Mouse (Mus musculus) megakaryocyte-erythroid progenitor cell, adult 5-6 weeks (primary cell): ENCODE data around the gene Amh. TPM values are rescaled to one million over a fixed set of nuclear protein-coding genes. Genes with fewer than 3 reads are reported as not detected.

Source experiments
- ATAC-seq: replicated peaks from 2 replicates; pipeline ENCODE4 v1.8.0; 2016; ENCODE audit warnings: mild to moderate bottlenecking, inconsistent platforms; ENCODE audit not compliant: severe bottlenecking, poor library complexity, low FRiP score, low TSS enrichment
- total RNA-seq, 2 experiments: library from RNA; stranded (forward) in 1 of 2; stranded (reverse) in 1 of 2; fragments of 200-1000, 215-1000 nt in 1 of 2; fragments of >200 nt in 1 of 2; fragmentation: Nextera tagmentation in 1 of 2; gene quantifications; 2 replicates each; pipeline ENCODE4 v1.2.3; 2014 to 2017

The Amh gene
- total RNA-seq, 2 experiments from 2014 or later = 0.59 TPM; not detected in 1

DNA sequence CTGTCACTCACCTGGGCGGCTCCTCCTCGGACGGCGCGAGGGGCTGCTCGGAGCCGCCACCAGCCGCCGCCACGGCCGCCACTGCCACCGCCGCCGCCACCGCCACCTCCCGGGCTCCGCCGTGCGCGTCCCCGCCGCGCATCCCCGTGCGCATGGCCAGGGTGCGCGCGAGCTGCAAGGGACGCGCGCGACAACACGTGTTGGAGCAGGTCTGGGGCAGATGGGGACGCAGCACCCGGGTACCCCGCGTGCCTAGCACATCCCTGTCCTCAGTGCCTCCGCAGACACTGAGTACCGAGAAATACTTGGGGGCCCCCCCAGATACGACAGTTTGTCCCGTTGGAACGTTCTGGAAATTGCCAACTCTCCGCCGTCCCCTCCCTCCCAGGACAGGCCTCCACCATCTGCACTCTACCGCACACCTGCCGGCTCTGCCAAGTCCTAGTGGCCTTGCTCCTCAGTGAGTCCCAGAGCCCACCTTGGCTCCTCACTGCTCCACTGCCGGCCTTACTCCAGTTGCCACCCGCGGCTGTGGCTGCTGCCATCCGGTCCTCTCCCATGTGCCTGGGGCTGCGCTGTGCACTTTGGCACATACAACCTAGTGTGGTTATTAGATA, 39.0 kb downstream of the Amh start, which contains the start of gene Lingo3:
Gene Lingo3 (minus strand): TSS at position 109 of the 617 bp plus-strand sequence.
- 0 out of 2 replicates have a peak, but pooled peaks have one; percentile 7 for ATAC-seq

DNA sequence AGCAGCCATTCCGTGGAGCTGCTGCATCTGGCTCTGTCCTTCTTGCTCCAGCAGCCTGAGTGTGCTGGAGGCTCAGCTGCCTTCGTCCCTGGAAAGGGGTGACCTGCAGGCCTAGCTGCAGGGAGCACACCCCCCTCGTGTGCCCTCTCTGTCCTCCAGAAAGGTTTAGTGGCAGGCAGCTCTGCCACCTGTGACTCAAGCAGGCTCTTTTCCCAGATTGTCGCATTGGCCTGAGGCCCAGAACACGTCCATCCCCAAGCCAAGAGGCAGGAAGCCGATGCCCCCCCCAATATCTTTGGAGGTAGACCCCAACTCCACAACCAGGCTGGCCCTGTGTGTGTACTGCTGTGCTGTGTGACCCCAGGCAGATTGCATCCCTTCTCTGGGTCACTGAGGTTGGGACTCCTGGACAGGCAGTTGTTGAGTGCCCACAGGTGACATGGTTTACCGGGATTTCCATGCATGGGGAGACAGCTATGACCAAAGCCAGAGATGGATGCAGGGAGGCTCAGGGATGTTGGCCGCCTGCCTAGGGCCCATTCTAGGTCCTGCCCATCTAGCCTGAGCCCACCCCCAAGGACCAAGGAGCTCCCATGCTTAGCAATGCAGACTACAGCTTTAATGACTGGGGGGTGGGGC, 40.1 kb downstream of the Amh start:
- ATAC-seq = no peak

DNA sequence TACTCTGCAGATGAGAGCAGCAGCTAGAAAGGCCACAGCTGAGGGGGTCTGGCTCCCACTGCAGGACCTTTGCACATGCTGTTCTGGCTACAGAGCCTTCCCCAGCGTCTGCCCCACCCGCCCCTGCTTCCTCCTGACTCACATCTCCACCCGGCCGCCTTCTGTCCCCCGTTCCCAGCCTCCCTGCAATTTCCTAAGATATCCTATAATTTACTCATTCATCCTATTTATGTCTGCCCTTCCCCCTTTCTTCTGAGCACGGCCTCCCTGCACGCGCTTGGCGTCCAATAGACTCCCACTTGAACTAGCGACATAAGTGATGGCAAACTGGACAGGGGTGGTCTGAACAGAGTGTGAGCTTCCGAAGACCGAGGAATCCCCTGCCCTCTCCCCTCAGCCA, 40.7 kb downstream of the Amh start:
- ATAC-seq = no peak

- peak; percentile 87 for ATAC-seq
These were observed 43.5 kb downstream of the Amh start for GRCm38 (mm10) chr10:80848571-80848970.

DNA sequence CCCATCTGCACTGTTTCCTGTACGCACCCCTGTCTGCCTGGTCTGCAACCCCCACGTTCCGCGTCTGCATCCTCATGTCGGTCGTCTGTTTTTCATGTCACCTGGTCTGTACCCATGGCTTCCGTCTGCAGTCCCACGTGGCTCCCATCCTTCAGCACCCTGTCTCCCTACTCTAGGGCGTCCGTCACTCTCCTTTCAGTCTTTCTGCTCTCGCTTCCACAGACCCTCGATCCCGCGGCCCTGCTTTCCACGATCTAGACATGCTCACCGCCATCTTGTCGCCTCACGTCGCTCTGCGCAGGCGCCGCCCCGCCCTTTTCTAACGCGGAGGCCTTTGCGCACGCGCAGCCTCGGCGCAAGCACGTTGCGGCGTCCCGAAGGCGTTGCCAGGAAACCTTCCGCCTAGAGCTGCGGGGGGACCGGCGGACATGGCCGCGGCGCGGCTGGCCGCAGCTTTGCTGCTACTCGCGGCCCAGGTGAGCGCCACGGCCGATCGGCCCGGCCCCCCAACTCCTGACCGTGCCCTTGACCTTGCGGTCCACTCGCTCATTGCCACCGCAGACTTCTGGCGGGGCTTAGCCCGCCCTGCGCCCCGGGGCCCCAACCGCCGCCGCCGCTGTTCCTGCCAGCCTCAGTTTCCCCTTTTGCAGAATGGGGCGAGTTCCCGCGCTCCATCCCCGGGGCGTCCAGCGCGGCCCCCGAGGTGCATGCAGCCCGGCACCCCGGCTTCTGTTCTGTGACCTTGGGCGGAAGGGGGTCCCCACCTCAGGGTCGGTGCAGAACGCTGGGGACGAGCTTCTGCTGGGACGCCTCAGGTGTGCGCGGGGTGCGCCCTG, 50.1 kb downstream of the Amh start, which contains the start of the genes Lsm7 and Sppl2b:
Gene Lsm7 (minus strand): TSS at position 297 of the 836 bp plus-strand sequence.
Gene Sppl2b (plus strand): TSS at position 363 of the 836 bp plus-strand sequence.
- ATAC-seq = peak; percentile 35; the same call in 1 of the 2 replicates

DNA sequence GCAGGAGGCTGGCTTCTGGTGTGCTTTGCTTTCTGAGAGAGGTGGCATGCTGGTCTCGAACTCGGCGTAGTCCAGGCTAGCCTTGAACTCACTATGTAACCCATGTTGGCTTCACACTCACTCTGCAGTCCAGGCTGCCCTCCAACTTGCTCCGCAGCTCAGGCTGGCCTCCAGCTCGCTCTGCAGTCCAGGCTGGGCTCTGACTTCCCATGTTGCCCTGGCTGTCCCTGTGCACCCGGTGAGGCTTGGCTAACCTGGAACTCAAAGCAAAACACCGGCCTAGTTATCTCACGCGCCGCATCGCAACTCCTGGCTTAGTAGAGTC, 50.7 kb downstream of the Amh start:
- no peak for ATAC-seq

DNA sequence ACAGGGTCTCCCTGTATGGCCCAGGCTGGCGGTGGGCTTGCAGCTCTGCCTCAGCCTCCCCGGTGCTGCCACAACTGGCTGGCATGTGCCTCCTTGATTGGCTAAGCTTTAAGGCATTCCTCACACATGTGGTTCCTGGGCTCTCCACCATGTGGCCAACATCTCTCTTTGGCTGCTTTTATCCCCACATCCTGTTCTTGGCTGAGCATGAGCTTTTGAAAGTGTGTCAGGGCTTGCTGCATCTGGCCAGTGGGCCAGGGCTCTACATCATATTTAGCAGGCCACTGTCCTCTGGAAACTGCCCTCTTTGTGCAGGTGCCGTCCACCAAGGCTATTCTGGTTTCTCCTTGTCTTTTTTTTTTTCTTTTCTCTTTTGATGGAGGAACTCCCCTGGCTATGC, 51.2 kb downstream of the Amh start:
- peak; percentile 33 for ATAC-seq

DNA sequence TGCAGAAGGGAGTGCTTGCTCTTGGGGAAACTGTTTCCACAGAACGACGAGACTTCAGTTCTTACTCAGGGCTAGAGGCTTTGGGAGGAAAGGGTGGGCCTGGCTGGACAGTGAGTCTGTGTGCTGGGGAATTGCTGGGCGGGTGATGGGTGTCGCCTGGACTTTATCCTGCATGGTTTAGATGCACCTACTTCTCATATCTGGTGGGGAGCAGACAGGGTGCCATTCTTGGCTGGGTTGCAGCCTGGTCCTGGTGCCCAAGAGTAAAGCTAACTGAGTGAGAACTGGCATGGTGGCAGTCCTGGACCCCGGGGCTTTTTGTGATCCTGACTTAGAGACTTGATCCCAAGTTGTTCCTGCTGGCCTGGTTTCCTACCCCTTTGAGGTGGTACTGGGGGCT, 51.9 kb downstream of the Amh start:
- ATAC-seq = no peak

Other genes with a start within 250 kb of the Amh start
- 52.1 and 57.1 TPM in 2 replicates for gene Rexo1, start 243.7 kb upstream of the Amh start, total RNA-seq (2014; fragmentation: Nextera tagmentation)
- gene Rexo1, start 243.7 kb upstream of the Amh start, total RNA-seq (2017) = 9.8 and 15.3 TPM in 2 replicates
- 21.0 and 24.9 TPM in 2 replicates for gene Klf16, start 227.9 kb upstream of the Amh start, total RNA-seq (2014; fragmentation: Nextera tagmentation)
- 7.2 and 14.6 TPM in 2 replicates for gene Klf16, start 227.9 kb upstream of the Amh start, total RNA-seq (2017)
- gene Abhd17a, start 214.9 kb upstream of the Amh start, total RNA-seq (2014; fragmentation: Nextera tagmentation) = 55.0 and 63.1 TPM in 2 replicates
- gene Abhd17a, start 214.9 kb upstream of the Amh start, total RNA-seq (2017) = 13.7 and 19.4 TPM in 2 replicates
- gene Scamp4, start 202.4 kb upstream of the Amh start, total RNA-seq (2014; fragmentation: Nextera tagmentation) = 56.1 and 71.8 TPM in 2 replicates
- 12.7 and 23.3 TPM in 2 replicates for gene Scamp4, start 202.4 kb upstream of the Amh start, total RNA-seq (2017)
- 2.7 and 9.1 TPM in 2 replicates for gene Adat3, start 202.4 kb upstream of the Amh start, total RNA-seq (2014; fragmentation: Nextera tagmentation)
- 11.0 TPM in 1 of 2 replicates, not detected in the other for gene Adat3, start 202.4 kb upstream of the Amh start, total RNA-seq (2017)
- 0.68 and 1.6 TPM in 2 replicates for gene Gm49322, start 199.2 kb upstream of the Amh start, total RNA-seq (2014; fragmentation: Nextera tagmentation)
- 0.08 and 0.42 TPM in 2 replicates for gene Gm49322, start 199.2 kb upstream of the Amh start, total RNA-seq (2017)
- 70.2 and 93.3 TPM in 2 replicates for gene Csnk1g2, start 182.4 kb upstream of the Amh start, total RNA-seq (2014; fragmentation: Nextera tagmentation)
- gene Csnk1g2, start 182.4 kb upstream of the Amh start, total RNA-seq (2017) = 117 and 120 TPM in 2 replicates
- gene Btbd2, start 148.2 kb upstream of the Amh start, total RNA-seq (2014; fragmentation: Nextera tagmentation) = 27.4 and 32.0 TPM in 2 replicates
- gene Btbd2, start 148.2 kb upstream of the Amh start, total RNA-seq (2017) = 11.8 and 14.8 TPM in 2 replicates
- gene Mknk2, start 127.1 kb upstream of the Amh start, total RNA-seq (2014; fragmentation: Nextera tagmentation) = 149 and 158 TPM in 2 replicates
- gene Mknk2, start 127.1 kb upstream of the Amh start, total RNA-seq (2017) = 78.4 and 117 TPM in 2 replicates
- gene Mob3a, start 103.3 kb upstream of the Amh start, total RNA-seq (2014; fragmentation: Nextera tagmentation) = 22.8 and 29.1 TPM in 2 replicates
- 30.5 and 38.6 TPM in 2 replicates for gene Mob3a, start 103.3 kb upstream of the Amh start, total RNA-seq (2017)
- gene Izumo4, start 103.1 kb upstream of the Amh start, total RNA-seq (2014; fragmentation: Nextera tagmentation) = 22.8 and 26.4 TPM in 2 replicates
- gene Izumo4, start 103.1 kb upstream of the Amh start, total RNA-seq (2017) = 3.0 and 4.5 TPM in 2 replicates
- 54.1 and 79.5 TPM in 2 replicates for gene Ap3d1, start 63.0 kb upstream of the Amh start, total RNA-seq (2014; fragmentation: Nextera tagmentation)
- gene Ap3d1, start 63.0 kb upstream of the Amh start, total RNA-seq (2017) = 36.6 and 37.8 TPM in 2 replicates
- gene Dot1l, start 50.0 kb upstream of the Amh start, total RNA-seq (2014; fragmentation: Nextera tagmentation) = 67.0 and 83.2 TPM in 2 replicates
- 9.9 and 14.0 TPM in 2 replicates for gene Dot1l, start 50.0 kb upstream of the Amh start, total RNA-seq (2017)
- gene Sf3a2, start 7.0 kb upstream of the Amh start, total RNA-seq (2014; fragmentation: Nextera tagmentation) = 97.7 and 118 TPM in 2 replicates
- 24.1 and 27.1 TPM in 2 replicates for gene Sf3a2, start 7.0 kb upstream of the Amh start, total RNA-seq (2017)
- 114 and 155 TPM in 2 replicates for gene Plekhj1, start 6.6 kb upstream of the Amh start, total RNA-seq (2014; fragmentation: Nextera tagmentation)
- gene Plekhj1, start 6.6 kb upstream of the Amh start, total RNA-seq (2017) = 41.1 and 51.5 TPM in 2 replicates
- gene Jsrp1, start 8.3 kb downstream of the Amh start, total RNA-seq (2014; fragmentation: Nextera tagmentation) = not detected in 2 replicates
- not detected in 2 replicates for gene Jsrp1, start 8.3 kb downstream of the Amh start, total RNA-seq (2017)
- gene Oaz1, start 21.4 kb downstream of the Amh start, total RNA-seq (2014; fragmentation: Nextera tagmentation) = 1,436 and 1,526 TPM in 2 replicates
- 220 and 353 TPM in 2 replicates for gene Oaz1, start 21.4 kb downstream of the Amh start, total RNA-seq (2017)
- gene Lingo3, start 38.8 kb downstream of the Amh start, total RNA-seq (2014; fragmentation: Nextera tagmentation) = 1.6 TPM in 1 of 2 replicates, not detected in the other
- not detected in 2 replicates for gene Lingo3, start 38.8 kb downstream of the Amh start, total RNA-seq (2017)
- 291 and 326 TPM in 2 replicates for gene Lsm7, start 50.0 kb downstream of the Amh start, total RNA-seq (2014; fragmentation: Nextera tagmentation)
- 401 and 445 TPM in 2 replicates for gene Lsm7, start 50.0 kb downstream of the Amh start, total RNA-seq (2017)
- 116 and 117 TPM in 2 replicates for gene Sppl2b, start 50.0 kb downstream of the Amh start, total RNA-seq (2014; fragmentation: Nextera tagmentation)
- gene Sppl2b, start 50.0 kb downstream of the Amh start, total RNA-seq (2017) = 45.6 and 65.4 TPM in 2 replicates
- gene Tmprss9, start 66.6 kb downstream of the Amh start, total RNA-seq (2014; fragmentation: Nextera tagmentation) = 0.22 TPM in 1 of 2 replicates, not detected in the other
- gene Tmprss9, start 66.6 kb downstream of the Amh start, total RNA-seq (2017) = not detected in 2 replicates
- gene Timm13, start 95.7 kb downstream of the Amh start, total RNA-seq (2014; fragmentation: Nextera tagmentation) = 206 and 233 TPM in 2 replicates
- gene Timm13, start 95.7 kb downstream of the Amh start, total RNA-seq (2017) = 27.7 and 49.2 TPM in 2 replicates
- gene Lmnb2, start 113.0 kb downstream of the Amh start, total RNA-seq (2014; fragmentation: Nextera tagmentation) = 14.9 and 24.4 TPM in 2 replicates
- 24.0 and 29.0 TPM in 2 replicates for gene Lmnb2, start 113.0 kb downstream of the Amh start, total RNA-seq (2017)
- not detected in 2 replicates for gene Gadd45b, start 124.8 kb downstream of the Amh start, total RNA-seq (2014; fragmentation: Nextera tagmentation)
- 7.5 and 8.7 TPM in 2 replicates for gene Gadd45b, start 124.8 kb downstream of the Amh start, total RNA-seq (2017)
- gene Gng7, start 209.7 kb downstream of the Amh start, total RNA-seq (2014; fragmentation: Nextera tagmentation) = 1.5 and 3.6 TPM in 2 replicates
- 0.14 and 0.46 TPM in 2 replicates for gene Gng7, start 209.7 kb downstream of the Amh start, total RNA-seq (2017)
- not detected in 2 replicates for gene Diras1, start 220.4 kb downstream of the Amh start, total RNA-seq (2014; fragmentation: Nextera tagmentation)
- gene Diras1, start 220.4 kb downstream of the Amh start, total RNA-seq (2017) = not detected in 2 replicates
- 7.0 TPM in 2 replicates for gene Slc39a3, start 232.2 kb downstream of the Amh start, total RNA-seq (2014; fragmentation: Nextera tagmentation)
- 3.4 and 7.2 TPM in 2 replicates for gene Slc39a3, start 232.2 kb downstream of the Amh start, total RNA-seq (2017)